Mouse (Mus musculus) fat pad, adult 2 months (tissue): Measurements from ENCODE around the gene Slc25a48.
A peak's percentile ranks its signal among the peaks of the same experiment; 100 is the strongest.

Experiments
- DNase-seq: peaks from one replicate; pipeline ENCODE4 v3.0.0-alpha.2; 2011; ENCODE audit warnings: low read depth, low spot score; ENCODE audit errors: extremely low read depth

Gene Slc25a48

DNA sequence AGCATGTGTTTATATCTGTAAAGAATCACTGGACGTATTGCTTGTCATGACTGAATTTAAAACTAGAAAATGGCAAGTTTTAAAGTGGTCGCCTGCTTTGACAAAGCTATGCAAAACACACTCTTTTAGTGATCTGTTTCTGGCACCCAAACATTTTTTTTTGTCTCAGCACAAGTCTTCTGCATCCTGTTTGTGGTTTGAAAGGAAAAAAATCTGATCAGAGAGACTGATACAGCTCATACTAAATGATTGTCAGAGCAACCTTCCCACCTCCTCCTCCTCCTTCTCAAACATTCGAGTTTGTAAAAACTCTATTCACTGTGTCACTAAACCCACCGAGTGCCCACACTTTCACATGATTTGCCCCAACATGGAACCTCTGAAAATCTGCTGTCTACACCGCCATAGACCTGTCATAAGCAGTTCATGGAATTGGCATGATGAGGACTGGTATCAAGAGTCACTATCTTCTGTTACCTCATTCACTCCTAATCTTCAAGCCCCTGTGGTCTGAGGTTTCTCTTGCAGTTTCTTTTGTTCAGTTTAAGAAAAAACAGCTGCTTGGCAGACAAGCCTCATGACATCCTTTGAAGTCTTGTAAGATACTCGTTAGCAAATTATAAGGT lies 68.8 kb downstream of the Slc25a48 start:
- no peak for DNase-seq

DNA sequence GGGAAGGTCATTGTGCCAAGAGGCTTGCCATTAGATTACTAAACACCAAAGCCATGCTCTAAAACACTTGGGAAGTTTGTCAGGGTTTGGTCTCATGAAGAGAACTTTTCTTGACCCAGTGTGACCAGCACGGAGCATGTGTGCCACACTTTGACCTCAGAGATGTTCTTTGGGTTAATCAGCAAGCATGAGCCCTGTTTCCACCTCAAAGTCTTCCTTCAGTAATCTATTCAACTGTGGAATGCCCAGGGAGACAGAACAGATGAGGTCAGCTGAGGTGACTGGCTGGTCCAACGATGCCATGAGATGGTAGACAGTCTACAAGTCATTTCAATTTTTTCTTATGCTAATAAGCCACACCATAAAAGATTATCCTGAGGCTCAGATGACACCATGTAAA lies 71.6 kb downstream of the Slc25a48 start:
- no peak for DNase-seq

DNA sequence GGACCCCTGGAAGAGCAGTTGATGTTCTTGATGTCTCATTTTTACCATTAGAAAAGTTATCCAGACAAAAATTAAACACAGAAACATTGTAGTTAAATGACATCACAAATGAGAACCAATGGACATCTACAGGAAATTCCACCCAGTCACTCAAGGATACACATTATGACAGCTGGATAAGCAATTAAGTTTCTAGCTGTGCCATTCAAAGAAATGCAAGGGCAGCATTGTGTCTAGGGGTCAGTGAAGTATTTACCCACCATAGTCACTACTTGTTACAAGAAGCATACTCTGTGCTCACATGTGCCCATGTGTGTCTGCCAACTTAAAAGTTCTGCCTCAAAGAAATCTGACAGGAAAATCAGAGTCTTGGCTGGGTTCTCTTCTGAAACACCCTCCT lies 75.4 kb downstream of the Slc25a48 start:
- no peak for DNase-seq

- no peak for DNase-seq
These were observed 78.2 kb downstream of the Slc25a48 start for GRCm38 (mm10) chr13:56516311-56516710.

GRCm38 (mm10) chr13:56516816-56517215 lies 78.7 kb downstream of the Slc25a48 start:
- no peak for DNase-seq

DNA sequence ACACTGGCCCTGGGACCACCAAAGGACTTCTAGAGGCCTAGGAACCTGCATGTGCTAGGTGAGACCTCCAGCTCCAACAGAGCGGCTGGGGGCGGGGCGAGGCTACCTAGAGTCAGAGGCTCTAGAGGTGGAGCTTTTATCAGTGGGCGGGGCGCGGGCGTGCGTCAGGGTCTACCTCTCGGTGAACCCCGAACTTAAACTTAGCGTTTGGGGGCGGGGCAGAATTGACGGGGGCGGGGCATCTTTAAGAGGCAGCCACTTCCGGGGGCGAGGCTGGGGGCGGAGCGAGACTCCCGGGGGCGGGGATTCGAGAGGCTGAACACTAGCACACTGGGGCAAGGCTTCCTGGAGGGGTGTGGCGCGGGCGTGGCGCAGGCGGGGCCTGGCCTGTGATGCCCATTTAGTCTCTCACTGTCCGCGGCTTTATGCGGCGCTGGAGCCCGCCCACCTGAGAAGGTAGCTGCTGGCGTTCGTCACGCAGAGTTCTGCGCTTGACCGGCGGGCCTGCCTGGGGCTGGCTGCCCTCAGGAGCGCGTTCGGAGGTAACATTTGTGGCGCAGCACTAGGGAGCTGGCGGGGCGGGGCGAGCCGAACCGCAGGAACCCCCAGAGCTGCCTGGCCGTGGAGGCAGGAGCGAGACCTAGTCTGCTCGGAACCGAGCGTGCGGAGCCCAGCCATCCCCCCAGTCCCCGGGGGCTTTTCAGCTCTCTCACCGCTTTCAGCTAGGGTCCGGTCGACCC lies 84.1 kb downstream of the Slc25a48 start, which contains the start of gene Fbxl21:
Gene Fbxl21, plus strand, starts transcription at position 392 of the 740 bp plus-strand sequence.
- DNase-seq = peak; percentile 23

- no peak for DNase-seq
These were observed 84.6 kb downstream of the Slc25a48 start for GRCm38 (mm10) chr13:56522821-56523167.
